Comparison of ENCODE assay signal across 8 mouse cellular contexts in genomic region chr11:90250730-90251129, GRCm38 (mm10). TPM values are rescaled to one million over a fixed set of nuclear protein-coding genes. Genes with fewer than 3 reads are reported as not detected.
A peak's percentile ranks its signal among the peaks of the same experiment; 100 is the strongest.
DNase-seq lines count a peak whose midpoint lies in the region; ATAC-seq and TF ChIP-seq lines count a peak whose summit lies in the region.

No protein-coding gene starts in this region.

- no peak for TF ChIP-seq POLR2A in heart, adult 2 months (IDR thresholded peaks at IDR 0.05; ENCODE audit: insufficient read depth, low read depth, low read length)

- H3K79me2 ChIP-seq in heart, adult 2 months (replicated peaks; ENCODE audit: control insufficient read depth, insufficient read depth, low read length): no peaks in the 10 kb centered on the region; the same call in 1 of the 2 replicates

- TF ChIP-seq EP300 in heart, adult 2 months (IDR thresholded peaks at IDR 0.05; ENCODE audit: insufficient read depth, low read depth, low read length): no peak

- H3K9me3 ChIP-seq in liver, embryonic 11.5 days (ENCODE audit: control insufficient read depth, low read length): no peaks in the 10 kb centered on the region
- no peaks in the 10 kb centered on the region for H3K9me3 ChIP-seq in stomach, embryonic 16.5 days (replicated peaks; ENCODE audit: control insufficient read depth, low read length)

- H3K4me1 ChIP-seq in heart, adult 2 months (ENCODE audit: control insufficient read depth, insufficient read depth, low read length): peaks cover 8% of the 10 kb centered on the region
- H3K4me1 ChIP-seq in liver, embryonic 11.5 days (replicated peaks; ENCODE audit: control insufficient read depth, insufficient read depth, low read length): peaks cover 17% of the 10 kb centered on the region
- H3K4me1 ChIP-seq in stomach, embryonic 16.5 days (ENCODE audit: control insufficient read depth, insufficient read depth, low read length): peaks cover 18% of the 10 kb centered on the region

- no peak for ATAC-seq in liver, embryonic 11.5 days (replicated peaks; ENCODE audit: low FRiP score)
- no peak for ATAC-seq in stomach, embryonic 16.5 days (ENCODE audit: insufficient read depth, low FRiP score)

- H3K27me3 ChIP-seq in heart, adult 2 months (ENCODE audit: control insufficient read depth, insufficient read depth, low read length): no peaks in the 10 kb centered on the region
- no peaks in the 10 kb centered on the region for H3K27me3 ChIP-seq in liver, embryonic 11.5 days (replicated peaks; ENCODE audit: control insufficient read depth, insufficient read depth, low read length)
- no peaks in the 10 kb centered on the region for H3K27me3 ChIP-seq in stomach, embryonic 16.5 days (ENCODE audit: control insufficient read depth, insufficient read depth, low read length)

- H3K4me2 ChIP-seq in liver, embryonic 11.5 days: peak overlapping the region; percentile 82
- peak overlapping the region; percentile 88 for H3K4me2 ChIP-seq in stomach, embryonic 16.5 days (ENCODE audit: low read depth, low read length)

- 30% methylated on average over 7 of the region's 7 CpGs for WGBS in heart, adult 2 months
- WGBS in liver, embryonic 11.5 days: 48% methylated on average over 7 of the region's 7 CpGs
- 57% methylated on average over 7 of the region's 7 CpGs for WGBS in stomach, embryonic 16.5 days

- peak overlapping the region; percentile 93 for H3K4me3 ChIP-seq in heart, adult 2 months
- H3K4me3 ChIP-seq in liver, embryonic 11.5 days (ENCODE audit: low read depth, low read length): peak overlapping the region; percentile 75
- peak overlapping the region; percentile 90 for H3K4me3 ChIP-seq in stomach, embryonic 16.5 days (replicated peaks; ENCODE audit: low read length)

- H3K9ac ChIP-seq in heart, adult 2 months (ENCODE audit: low read depth, low read length): peak overlapping the region; percentile 66
- H3K9ac ChIP-seq in liver, embryonic 11.5 days (ENCODE audit: low read depth, low read length): peak overlapping the region; percentile 73; the same call in 1 of the 2 replicates
- H3K9ac ChIP-seq in stomach, embryonic 16.5 days (ENCODE audit: low read length): peak overlapping the region; percentile 9; the same call in 1 of the 2 replicates

- H3K27ac ChIP-seq in heart, adult 2 months: peak overlapping the region; percentile 96
- H3K27ac ChIP-seq in liver, embryonic 11.5 days (ENCODE audit: low read depth, low read length): no peak overlapping the region
- H3K27ac ChIP-seq in stomach, embryonic 16.5 days (ENCODE audit: low read length): no peak overlapping the region

- DNase-seq in heart, adult 2 months: no peak
- DNase-seq in heart, postnatal 14 days: no peak
- peak; percentile 32 for DNase-seq in thymus, postnatal 0 days (ENCODE audit: low spot score)
- no peak for DNase-seq in thymus, postnatal 10 days (ENCODE audit: low spot score in 2 of 2)
- DNase-seq in liver, embryonic 11.5 days (ENCODE audit: low spot score): no peak
- DNase-seq in cerebellum, postnatal 25 days: no peak
- DNase-seq in gastrocnemius, postnatal 14 days: no peak

- intact Hi-C loops in heart, adult 2 months (cut with DNase I): loop anchor here (10.0 kb wide), 2 partner anchors 134 to 216 kb away; partner anchors contain the start of gene Tmem100
- intact Hi-C loops in heart, postnatal 14 days (cut with DNase I): loop anchor here (5.0 to 10.0 kb wide), 2 partner anchors 66 to 263 kb away; partner anchors contain the start of gene Gm45716
- intact Hi-C loops in gastrocnemius, postnatal 14 days (cut with DNase I; ENCODE audit: low total_unique reads): no loop called here

- no peak for TF ChIP-seq CTCF in heart, adult 2 months (IDR thresholded peaks at IDR 0.05)

- H3K36me3 ChIP-seq in heart, adult 2 months (ENCODE audit: control insufficient read depth, insufficient read depth, low read length): peaks cover 15% of the 10 kb centered on the region
- no peaks in the 10 kb centered on the region for H3K36me3 ChIP-seq in liver, embryonic 11.5 days (ENCODE audit: control insufficient read depth, insufficient read depth, low read length)
- H3K36me3 ChIP-seq in stomach, embryonic 16.5 days (ENCODE audit: control insufficient read depth, insufficient read depth, low read length): no peaks in the 10 kb centered on the region

RNA-seq across cellular contexts. Expression of gene Mmd, which starts 1.5 kb away (rescaled TPM):
- 10 to 100 TPM; 25.9 to 35.7 TPM for total RNA-seq in heart, adult 2 months (2021)
- 30.9 and 53.1 TPM in 2 replicates for polyA plus RNA-seq in heart, adult 2 months (2012; rRNA removed)
- 10 to 100 TPM; 35.9 to 38.2 TPM for total RNA-seq in heart, postnatal 14 days (2021)
- 18.3 and 19.2 TPM in 2 replicates for polyA plus RNA-seq in thymus, postnatal 0 days (2015; fragmentation: Nextera tagmentation; extraction: Ambion mirVana)
- polyA plus RNA-seq in liver, embryonic 11.5 days (2014; fragmentation: Nextera tagmentation; extraction: Ambion mirVana): 16.3 and 17.1 TPM in 2 replicates
- 47.5 and 48.6 TPM in 2 replicates for polyA plus RNA-seq in stomach, embryonic 16.5 days (2015; fragmentation: Nextera tagmentation; extraction: Ambion mirVana)
- 10 to 100 TPM in 1 of 2 experiments, 1 to 10 TPM in 1; 7.8 to 10.7 TPM for total RNA-seq in gastrocnemius, postnatal 14 days (2021)

Comparison
In these comparisons a context has a peak if more than half of its experiments do, and no peak if none do; other contexts are left out.
1. H3K9ac ChIP-seq: peak in every context shown above with its lines; median percentile 73 in liver, embryonic 11.5 days; 66 in heart, adult 2 months; 9 in stomach, embryonic 16.5 days.